Mouse (Mus musculus): ENCODE results near the gene Slc25a53.
"Not testable (repeated sequence)": the region's sequence is repeated elsewhere in the genome, so short reads cannot be mapped to it uniquely, and the experiment has no call there.

Slc25a53 gene

DNA sequence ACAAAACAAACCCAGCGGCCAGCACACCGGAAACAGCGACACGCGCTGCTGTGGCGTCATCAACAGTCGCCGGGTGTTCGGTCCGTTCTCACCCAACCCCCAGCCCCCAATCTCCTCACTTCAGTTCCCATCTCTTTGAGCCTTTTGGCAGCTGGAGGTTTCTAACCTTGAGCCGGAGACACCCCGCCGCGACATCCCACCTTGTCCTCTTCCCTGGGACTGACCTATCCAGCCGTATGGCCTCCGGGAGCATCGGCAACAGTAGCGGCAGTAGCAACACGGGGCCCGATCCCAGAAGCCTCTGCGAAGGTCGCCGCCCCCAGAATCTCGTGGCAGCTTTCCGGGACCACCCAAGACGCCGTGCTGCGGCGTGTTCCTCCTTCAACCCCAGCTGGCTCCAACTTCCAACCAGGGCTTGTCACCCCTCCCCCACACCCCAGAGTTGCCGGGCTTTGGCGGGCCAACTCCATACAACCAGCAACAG is at the start of gene Slc25a53:
Slc25a53 (minus strand) TSS at position 303 of the 484 bp plus-strand sequence.
- peak; percentile 80 to 83 for DNase-seq

DNA sequence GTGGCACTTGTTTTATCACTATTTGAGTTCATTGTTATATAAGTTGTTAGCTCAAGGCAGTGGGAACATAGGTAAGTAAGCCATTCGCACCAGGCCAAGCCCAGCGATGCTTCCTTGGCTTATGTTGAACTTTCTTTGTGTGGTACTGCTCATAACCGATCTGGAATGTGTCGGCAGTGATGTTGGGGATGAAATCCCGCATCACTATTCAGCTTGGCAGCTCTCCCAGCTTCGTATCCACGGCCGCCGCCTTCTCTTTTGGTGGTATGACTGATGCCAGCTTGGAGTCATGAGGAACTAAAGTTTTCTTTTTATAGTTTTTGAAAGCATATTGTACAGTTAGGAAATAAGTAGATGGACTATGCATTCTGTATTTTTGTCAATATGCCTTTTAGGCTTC is 25.1 kb upstream of the Slc25a53 start:
- no peak for DNase-seq

DNA sequence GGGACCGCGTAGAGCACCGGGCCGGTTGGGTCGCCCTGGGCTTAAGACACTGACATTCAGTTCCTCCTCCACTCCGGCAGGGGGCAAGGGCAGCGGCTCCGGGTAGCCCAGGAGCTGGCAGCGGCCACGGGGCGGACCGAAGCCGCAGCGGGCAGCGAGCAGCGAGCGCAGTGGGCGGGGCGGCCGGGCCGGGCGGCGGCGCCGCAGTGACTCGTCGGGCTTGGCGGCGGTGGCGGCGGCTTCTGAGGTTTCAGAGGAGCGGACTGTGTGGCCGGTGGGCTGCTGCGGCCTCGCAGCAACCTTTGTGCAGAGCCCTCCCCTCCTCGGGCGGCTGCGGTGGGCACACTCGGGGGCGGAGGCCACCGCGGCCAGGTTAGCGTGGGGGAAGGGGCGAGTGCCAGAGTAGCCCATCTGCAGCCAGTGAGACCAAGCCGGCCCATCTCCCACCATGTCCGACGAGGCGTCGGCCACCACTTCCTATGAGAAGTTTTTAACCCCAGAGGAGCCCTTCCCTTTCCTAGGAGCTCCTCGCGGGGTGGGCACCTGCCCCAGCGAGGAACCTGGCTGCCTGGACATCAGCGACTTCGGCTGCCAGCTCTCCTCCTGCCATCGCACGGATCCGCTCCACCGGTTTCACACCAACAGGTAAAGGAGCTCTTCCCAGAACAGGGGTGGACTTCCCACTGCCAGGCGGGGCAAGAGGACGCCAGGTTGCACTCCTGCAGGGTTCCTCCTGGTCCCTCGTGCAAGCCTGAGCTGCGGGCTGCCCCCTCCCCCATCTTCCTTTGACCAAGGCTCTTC is 11.5 kb upstream of the Slc25a53 start, which contains the start of gene Fam199x:
Fam199x (plus strand) TSS at position 170 of the 801 bp plus-strand sequence.
- DNase-seq, result peak; percentile 61 to 69

DNA sequence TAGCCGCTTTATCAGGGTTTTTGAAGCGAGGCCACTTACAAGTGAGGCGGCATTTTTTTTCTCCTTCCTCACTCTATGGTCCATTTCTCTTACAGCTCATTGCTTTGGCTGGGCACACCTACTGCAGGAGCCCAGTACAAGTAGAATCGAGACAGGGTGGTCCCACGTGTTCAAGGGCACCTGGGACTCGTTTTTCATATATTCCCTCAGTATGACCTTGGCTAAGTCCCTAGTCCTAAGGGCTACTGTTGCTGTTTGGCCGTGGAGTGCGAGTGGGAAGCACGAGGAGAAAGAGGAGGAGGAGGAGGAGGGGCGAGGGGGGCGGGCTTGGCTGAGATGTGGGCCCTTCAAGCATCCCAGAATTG is 10.9 kb upstream of the Slc25a53 start:
- no peak for DNase-seq

DNA sequence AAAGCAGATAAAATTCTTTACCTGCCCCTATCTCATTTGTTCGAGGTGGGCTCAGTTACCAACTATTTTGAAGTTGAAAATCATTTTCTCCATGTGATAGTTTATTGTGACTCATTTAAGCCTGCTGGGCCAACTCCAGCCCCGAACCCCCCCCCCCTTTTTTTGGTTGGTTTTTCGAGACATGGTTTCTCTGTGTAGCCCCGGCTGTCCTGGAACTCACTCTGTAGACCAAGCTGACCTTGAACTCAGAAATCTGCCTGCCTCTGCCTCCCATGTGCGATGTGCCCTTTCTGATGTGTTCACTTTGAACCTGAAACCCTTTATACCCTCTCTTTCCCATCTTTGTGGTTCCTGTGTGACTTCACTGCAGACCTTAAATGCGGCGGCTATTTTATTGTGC is 400 bp upstream of the Slc25a53 start:
- DNase-seq, result no peak

DNA sequence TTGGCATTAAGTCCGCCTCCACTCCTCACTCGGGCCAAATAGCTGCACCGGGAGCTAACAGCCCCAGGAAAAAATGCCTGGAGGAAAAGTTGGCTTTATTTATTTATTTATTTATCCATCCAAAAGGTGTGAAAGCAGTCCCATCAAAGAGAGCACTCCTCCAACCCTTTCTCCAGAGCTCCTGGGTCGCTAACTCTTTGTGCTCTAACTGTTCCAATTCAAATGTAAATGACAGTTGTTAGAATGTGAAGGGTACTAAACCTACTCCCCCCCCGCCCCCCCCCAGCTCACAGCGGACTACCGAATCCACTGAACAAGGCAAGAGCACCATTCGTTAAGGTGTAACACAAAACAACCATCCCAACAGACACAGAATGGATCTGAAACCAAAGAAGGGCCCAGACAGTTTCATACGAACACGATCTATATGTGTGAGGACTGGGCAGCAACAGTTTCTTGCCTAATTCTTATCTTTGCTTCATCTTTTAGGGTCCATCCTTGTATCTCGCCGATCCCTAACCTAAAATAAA is 567 bp downstream of the Slc25a53 start:
- no peak for DNase-seq

DNA sequence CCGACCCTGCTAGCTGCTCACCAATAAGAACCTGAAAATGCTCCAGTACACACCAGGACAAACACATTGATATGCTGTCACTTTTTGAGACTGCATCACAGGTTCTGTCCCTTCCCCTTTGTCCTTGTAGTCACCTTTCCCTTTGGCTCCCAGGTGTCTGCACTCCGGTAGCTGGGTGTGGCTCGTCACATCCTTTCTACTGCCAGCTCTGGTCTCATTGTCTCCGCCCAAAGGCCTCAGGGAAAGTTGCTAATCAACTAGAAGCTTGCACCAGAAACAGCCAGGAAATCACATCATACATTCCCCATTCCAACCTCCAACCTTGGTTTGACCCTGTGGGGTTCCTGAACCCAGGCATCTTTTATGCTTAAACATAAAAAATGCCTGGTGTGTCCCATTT is 3.8 kb downstream of the Slc25a53 start:
- DNase-seq, result no peak

DNA sequence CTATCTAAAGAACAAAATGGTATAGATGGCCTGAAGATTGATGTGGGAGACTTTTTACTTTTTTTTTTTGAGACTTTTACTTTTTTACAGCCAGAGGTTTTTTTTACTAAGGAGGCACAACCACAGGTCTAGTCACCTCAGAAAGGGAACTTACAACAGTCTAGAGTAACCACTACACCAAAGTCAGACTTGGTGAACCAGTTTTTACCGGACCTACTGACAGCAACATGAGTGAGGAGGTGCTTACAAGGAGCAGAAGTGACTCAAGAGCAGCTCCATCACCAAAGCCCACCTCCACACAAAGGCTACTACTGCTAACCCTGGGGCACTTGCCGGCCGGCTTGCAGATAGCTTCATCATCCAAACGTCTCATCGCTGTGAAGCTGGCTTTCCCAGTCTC is 6.4 kb downstream of the Slc25a53 start:
- no peak for DNase-seq

DNA sequence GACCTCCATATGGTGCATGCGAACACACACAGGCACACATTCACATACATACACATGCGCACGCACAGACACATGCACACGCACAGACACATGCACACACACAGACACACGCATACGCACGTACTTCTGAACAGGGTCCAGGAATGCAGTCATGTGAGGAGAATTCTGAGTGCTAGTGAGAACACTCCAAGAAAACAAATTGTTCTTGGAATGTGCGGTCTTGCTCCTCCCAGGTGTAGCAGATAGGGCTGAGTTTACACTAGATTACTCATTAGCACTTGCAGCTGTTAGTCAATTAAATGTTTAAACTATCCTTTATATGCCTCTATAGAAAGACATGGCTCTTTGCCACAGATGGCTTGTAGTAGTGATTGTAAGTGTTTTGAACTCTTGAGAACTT is 7.2 kb downstream of the Slc25a53 start:
- DNase-seq, result no peak

DNA sequence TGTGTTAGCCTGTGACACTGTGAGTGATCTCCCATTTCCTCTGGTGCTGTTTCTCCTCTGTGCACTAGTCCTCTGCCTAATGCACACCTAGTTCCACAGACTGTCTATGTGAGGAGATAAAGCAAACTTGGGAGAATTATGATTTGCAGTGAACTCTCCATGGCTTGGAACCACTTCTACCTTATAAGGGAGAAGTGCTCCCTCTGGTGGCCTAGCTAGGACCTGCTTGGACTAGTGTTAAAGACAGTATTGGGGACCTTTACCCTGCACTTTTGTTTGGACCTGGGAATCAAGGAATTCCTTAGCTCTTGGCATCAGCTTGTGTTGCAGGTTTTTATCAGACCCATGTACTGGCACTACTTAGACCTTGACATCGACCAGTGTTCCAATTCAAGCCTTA is 18.8 kb downstream of the Slc25a53 start:
- DNase-seq, result peak; percentile 32 to 45

DNA sequence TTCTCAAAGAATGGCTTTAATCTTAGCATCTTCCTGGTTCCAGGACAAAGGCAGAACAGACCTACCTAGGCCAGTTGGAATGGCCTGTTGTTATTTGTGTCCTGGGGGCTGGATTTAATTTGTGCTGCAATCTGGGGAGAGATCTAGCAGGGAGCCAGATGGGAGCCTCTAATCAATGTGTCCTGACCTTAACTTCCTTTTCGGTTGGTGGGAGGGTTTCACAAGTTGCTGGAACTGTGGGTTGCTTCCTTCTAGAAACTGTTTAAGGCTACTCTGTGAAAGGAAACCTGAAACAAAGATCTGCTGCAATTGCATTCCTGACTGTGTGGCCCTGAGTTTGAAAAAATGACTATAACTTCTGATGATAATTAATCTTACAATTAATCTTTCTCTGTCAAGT is 20.4 kb downstream of the Slc25a53 start:
- no peak for DNase-seq

DNA sequence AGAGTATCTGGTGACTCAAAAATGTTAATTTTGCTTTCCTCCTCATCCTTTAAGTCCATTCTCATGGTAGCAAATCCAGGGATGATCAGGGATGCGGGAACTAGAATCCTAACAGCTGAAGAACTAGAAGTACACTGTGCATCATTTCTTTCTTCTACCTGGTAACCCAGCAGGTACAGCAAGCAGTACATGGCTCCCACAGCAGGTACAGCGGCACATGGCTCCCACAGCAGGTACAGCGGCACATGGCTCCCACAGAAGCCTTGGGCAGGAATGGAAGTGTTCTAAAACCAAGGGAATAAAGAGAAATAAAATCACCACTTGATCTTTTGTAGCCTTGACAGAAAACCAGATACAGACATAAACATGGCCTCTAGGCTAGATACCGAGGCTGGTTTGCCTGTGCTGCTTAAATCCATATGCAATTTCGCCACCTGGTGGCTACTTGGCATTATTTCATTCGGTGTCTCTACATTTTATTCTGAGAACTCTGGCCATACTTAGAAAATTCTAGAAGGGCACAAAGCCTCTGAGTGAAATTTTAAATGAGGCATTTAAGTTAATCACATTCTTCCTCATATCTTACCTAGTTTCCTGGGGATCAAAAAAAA is 22.9 kb downstream of the Slc25a53 start:
- DNase-seq, result peak; percentile 22 to 25

DNA sequence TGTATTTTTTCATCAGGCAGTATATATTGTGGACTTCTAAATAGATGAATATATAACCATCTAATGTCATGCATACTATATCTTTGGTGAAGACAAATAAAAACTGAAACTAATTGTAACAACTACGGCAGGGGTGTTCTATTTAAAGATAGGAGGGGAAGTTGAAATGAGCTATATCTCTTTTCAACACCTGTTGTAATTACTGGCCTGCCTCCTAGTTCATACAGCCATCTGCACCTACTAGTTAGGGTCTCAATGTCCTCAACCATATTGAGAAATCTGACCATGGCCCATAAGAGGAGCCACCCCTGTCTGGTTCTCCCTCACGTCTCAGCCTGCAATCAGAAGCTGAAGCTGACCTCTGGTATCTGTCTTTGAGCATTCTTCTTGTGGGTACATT is 41.8 kb downstream of the Slc25a53 start:
- no peak for DNase-seq

DNA sequence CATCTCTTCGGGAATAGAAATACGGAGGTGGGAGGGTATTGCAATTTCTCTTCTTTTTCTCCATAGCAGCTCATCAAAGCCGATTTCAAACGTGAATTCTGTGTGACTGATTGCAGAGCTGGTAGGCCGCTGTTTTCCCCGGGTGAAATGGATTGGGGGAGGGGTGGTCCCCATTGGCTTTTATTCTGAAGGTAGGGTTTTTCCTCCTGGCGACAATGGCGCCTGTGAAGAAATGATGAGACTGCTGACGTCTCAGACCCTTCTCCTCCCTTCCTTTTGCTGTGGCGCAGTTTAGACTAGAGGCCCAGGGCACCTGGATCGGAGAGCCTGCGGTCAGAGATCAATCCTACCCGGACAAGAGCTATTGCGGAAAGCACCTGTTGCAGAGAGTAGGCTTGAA is 44.5 kb downstream of the Slc25a53 start:
- no peak for DNase-seq

DNA sequence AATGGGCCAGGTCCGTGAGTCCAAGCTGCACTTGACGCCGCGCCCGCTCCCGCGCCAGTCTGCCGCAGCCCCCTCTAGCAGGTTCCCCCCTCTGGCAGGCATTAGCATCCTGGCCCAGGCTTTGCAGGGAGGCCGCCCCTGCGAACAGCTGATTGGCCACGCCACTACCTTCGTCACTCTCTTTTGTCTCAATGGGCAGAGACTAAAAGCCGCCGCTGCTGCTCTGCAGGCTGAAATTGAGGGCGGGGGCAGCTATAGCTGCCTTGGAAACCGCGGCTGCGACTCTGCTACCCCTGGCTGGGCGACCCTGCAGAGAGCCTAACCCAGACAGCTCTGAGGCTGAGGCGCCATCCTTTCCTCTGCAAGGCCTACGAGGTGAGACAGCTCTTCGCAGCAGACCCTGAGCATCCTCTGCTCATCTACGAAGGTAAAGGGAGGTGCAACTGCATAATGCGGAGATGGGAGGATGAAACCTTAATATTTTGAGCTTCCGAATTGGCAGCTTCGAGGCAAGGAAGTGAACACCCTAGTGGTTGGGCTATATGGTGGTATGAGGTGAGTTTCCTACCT is 45.0 kb downstream of the Slc25a53 start, which contains the start of gene Zcchc18:
Zcchc18 (plus strand) TSS at position 178 of the 570 bp plus-strand sequence.
- peak; percentile 57 to 73 for DNase-seq

DNA sequence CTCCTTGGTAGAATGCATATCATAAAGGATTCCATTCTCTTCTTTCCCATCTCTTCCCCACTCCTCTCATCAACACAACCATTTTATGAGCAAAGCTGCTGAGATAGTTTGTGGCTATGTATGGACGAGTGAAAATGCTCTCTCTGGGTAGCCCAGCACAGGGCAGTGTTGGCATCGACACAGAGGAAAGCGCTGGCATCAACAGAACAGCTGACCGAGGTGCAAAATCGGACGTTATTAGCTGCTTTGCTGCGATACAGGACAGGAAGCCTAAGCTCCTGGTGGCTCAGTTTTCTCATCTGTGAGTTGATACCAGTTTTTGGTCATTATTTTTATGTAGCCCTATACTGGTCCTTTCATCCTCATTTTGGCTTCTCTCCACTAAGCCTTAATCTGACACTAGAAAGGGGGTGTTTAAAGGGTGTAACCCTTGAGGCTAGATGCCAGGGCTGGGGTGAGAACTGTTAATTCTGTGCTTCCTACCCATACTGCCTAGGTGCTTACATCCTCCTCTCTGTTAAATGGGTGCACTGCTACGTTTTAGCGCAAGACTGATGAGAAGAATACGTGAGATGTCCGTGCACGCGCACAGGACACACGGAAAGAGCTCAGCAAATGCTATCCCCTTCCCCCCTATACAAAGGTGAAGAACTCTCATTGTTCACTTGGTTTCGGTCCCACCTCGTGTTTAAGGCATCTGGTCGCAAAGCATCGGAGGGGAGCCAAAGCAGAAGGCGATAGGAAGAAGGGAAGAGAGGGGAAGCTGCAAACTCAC is 45.7 kb downstream of the Slc25a53 start:
- no peak for DNase-seq

DNA sequence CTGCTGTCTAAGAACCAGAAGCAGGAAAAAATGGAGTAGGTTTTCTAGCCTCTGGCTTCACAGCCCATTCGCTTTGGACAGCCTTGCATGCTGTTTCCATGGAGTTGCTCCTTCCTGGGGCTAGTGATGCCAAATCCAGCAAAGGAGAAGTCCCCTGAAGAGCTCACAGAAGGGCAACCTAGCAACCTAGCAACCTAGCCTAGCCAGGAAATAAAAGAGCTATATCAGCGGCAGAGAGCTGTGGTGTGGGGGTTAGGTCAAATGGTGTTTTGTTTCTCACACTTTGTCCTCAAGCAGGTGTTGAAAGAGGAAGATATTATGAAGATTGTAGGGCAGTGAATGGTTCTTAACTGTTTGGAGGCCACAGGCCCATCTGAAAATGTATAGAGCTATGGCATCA is 46.8 kb downstream of the Slc25a53 start:
- no peak for DNase-seq

DNA sequence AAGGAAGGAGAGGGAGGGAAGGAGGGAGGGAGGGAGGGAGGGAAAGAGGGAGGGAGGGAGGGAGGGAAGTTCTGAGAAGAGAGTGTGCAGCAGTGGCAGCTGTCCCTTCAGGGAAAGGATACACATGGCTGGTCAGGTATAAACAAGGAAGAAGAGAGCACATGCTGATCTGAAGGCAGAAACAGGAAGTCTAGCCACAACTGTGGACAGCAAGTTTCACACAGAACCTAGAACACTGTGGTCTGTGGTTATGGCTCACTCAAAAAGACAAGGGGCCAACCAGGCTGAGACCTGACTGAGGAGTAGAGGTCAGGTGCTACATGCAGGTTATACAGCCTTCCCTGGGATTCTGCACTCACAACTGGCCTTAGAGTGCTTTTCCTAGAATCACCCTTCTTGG is 52.1 kb downstream of the Slc25a53 start:
- no peak for DNase-seq

DNA sequence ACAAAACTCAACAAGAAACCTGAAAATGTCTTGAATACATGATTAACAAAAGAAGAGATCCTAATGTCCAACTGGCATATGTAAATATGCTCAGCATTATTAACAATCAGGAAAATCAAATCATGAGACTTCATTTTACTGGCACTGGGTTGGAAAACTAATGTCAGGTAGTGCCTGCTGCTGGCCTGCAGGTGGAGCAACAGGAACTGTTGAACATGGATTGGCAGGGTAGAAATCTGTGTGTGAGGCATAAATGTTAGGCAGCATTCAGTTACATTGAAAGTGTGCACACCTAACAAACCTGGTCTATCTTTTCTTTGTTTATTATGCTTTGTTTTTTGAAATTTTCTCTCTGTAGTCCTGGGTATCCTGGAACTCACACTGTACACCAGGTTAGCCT is 59.5 kb downstream of the Slc25a53 start:
- no peak for DNase-seq

DNA sequence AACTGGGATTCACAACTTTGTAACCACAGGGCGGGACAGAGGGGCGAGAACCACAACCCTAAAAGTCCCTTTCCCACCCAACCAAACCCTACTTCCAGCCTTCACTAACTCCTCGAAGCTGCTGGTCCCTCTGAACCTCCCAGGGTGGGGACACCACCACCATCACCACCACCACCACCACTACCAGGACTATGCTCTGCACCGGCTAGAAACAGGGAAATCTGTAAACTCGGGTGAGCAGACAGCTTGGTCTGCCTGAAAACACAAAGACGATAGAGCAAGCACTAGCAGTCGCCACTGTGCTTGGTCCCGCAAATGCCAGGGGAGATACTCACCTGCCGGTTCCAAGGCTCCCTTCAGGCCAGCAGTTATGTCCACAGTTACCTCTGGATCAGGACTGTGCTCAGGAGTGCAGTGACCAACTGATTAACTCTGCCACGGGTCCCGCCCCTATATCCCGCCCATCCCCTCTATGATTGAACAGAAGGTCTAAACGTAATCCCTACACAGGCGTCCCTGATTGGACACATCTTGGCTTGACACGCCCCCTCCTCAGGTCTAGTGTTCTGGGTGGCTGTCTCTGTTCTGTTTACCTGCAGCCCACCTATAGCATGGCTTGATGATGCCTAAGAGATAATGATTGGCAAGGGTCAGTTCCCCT is 61.5 kb downstream of the Slc25a53 start, which contains the start of the genes Tmsb15l and Tmsb15b1:
Tmsb15l (minus strand) TSS at position 446 of the 661 bp plus-strand sequence.
Tmsb15b1 (minus strand) TSS at position 451 of the 661 bp plus-strand sequence.
- peak; percentile 65 to 68 for DNase-seq

DNA sequence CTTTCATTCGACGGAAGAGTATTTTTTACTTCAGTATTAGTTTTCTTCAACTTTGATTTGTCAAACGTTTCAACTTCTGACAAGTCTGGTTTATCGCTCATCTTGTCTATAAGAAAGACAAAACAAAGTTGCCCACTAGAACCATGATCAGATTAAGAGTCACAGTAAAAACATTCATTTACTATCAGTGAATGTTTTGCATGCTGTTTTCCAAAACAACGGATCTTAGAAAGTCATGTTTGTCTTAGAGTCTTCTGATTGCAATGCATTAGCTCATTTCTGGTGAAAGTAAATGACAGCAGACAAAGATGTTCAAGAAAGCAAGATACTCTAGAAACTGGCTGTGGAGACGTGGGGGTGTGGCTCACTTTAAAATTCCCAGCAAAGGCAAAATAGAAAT is 62.7 kb downstream of the Slc25a53 start, which contains the start of gene Tmsb15b2:
Tmsb15b2 (minus strand) TSS at position 101 of the 400 bp plus-strand sequence.
- not testable (repeated sequence) for DNase-seq

DNA sequence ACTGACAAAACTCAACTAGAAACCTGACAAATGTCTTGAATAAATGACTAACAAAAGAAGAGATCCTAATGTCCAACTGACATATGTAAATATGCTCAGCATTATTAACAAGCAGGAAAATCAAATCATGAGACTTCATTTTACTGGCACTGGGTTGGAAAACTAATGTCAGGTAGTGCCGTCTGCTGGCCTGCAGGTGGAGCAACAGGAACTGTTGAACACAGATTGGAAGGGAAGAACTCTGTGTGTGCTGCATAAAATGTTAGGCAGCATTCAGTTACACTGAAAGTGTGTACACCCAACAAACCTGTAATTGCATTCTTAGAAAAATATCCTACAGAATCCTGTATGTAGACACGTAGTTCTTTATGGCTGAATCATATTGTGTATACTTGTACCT is 78.4 kb downstream of the Slc25a53 start:
- DNase-seq, result no peak
